In genomic region chr11:69763551-69763950, GRCm38 (mm10) we compare ENCODE assay signal across 17 mouse cellular contexts. TPM values are rescaled to one million over a fixed set of nuclear protein-coding genes. Genes with fewer than 3 reads are reported as not detected.
A peak's percentile ranks its signal among the peaks of the same experiment; 100 is the strongest.
DNase-seq lines count a peak whose midpoint lies in the region; ATAC-seq and TF ChIP-seq lines count a peak whose summit lies in the region.
"Had no signal": no experiment of that assay in that cellular context is flagged by ENCODE, and none has a peak within 500 bp of the region (broad histone marks: within the 10 kb centered on the region; RNA-seq: fewer than 3 reads in every experiment).

No protein-coding gene starts in this region.

- no peaks in the 10 kb centered on the region for H3K9me3 ChIP-seq in lung, postnatal 0 days (ENCODE audit: low read length)
- no peaks in the 10 kb centered on the region for H3K9me3 ChIP-seq in CH12.LX (replicated peaks; ENCODE audit: low read length)
- H3K9me3 ChIP-seq: kidney, embryonic 15.5 days; limb, embryonic 13.5 days; stomach, embryonic 15.5 days had no signal

- WGBS in heart, adult 2 months: 77% methylated on average over 7 of the region's 7 CpGs
- WGBS in lung, postnatal 0 days: 73% methylated on average over 7 of the region's 7 CpGs

- no peaks in the 10 kb centered on the region for H3K27me3 ChIP-seq in heart, adult 2 months (ENCODE audit: control insufficient read depth, insufficient read depth, low read length)
- no peaks in the 10 kb centered on the region for H3K27me3 ChIP-seq in lung, postnatal 0 days (replicated peaks; ENCODE audit: insufficient read depth, low read length)
- H3K27me3 ChIP-seq in CH12.LX (replicated peaks): peaks cover 4% of the 10 kb centered on the region
- H3K27me3 ChIP-seq: kidney, embryonic 15.5 days; limb, embryonic 13.5 days; stomach, embryonic 15.5 days had no signal

- H3K4me2 ChIP-seq in lung, postnatal 0 days (replicated peaks; ENCODE audit: low read depth, low read length): no peak overlapping the region
- H3K4me2 ChIP-seq in CH12.LX (ENCODE audit: insufficient read depth, low read depth, poor library complexity, severe bottlenecking): no peak overlapping the region
- H3K4me2 ChIP-seq: kidney, embryonic 15.5 days; limb, embryonic 13.5 days; stomach, embryonic 15.5 days had no signal

- H3K4me3 ChIP-seq in heart, adult 2 months: no peak overlapping the region
- H3K4me3 ChIP-seq in lung, postnatal 0 days (ENCODE audit: low read depth, low read length): no peak overlapping the region
- H3K4me3 ChIP-seq in CH12.LX (replicated peaks in 1 of 3; ENCODE audit: low read depth in 2 of 3, low read length in 2 of 3, poor library complexity in 1 of 3): no peak overlapping the region
- H3K4me3 ChIP-seq: kidney, embryonic 15.5 days; limb, embryonic 13.5 days; stomach, embryonic 15.5 days had no signal

- no peaks in the 10 kb centered on the region for H3K36me3 ChIP-seq in heart, adult 2 months (ENCODE audit: control insufficient read depth, insufficient read depth, low read length)
- no peaks in the 10 kb centered on the region for H3K36me3 ChIP-seq in lung, postnatal 0 days (ENCODE audit: insufficient read depth, low read length)
- no peaks in the 10 kb centered on the region for H3K36me3 ChIP-seq in CH12.LX (replicated peaks in 1 of 2; ENCODE audit: control insufficient read depth in 1 of 2, insufficient read depth in 1 of 2, low read length in 1 of 2)
- H3K36me3 ChIP-seq: kidney, embryonic 15.5 days; limb, embryonic 13.5 days; stomach, embryonic 15.5 days had no signal

- in situ Hi-C loops in CH12.LX (cut with MboI; ENCODE audit: low pct_ligation_motif_present, low pct_unique_long_range_greater_than_20kb, low sequenced_read_pairs): no loop called here

- no peak overlapping the region for H3K27ac ChIP-seq in heart, adult 2 months
- H3K27ac ChIP-seq in lung, postnatal 0 days (ENCODE audit: low read length): no peak overlapping the region
- H3K27ac ChIP-seq in CH12.LX (ENCODE audit: insufficient read depth, low read depth): no peak overlapping the region
- H3K27ac ChIP-seq: kidney, embryonic 15.5 days; limb, embryonic 13.5 days; stomach, embryonic 15.5 days had no signal

- H3K79me2 ChIP-seq in heart, adult 2 months (replicated peaks; ENCODE audit: control insufficient read depth, insufficient read depth, low read length): no peaks in the 10 kb centered on the region; the same call in 1 of the 2 replicates
- H3K79me2 ChIP-seq in CH12.LX (replicated peaks; ENCODE audit: control insufficient read depth, extremely low read depth, insufficient read depth, poor library complexity, severe bottlenecking): no peaks in the 10 kb centered on the region; the same call in 1 of the 2 replicates

- ATAC-seq in lung, postnatal 0 days: no peak

- TF ChIP-seq POLR2A in heart, adult 2 months (IDR thresholded peaks at IDR 0.05; ENCODE audit: insufficient read depth, low read depth, low read length): no peak
- TF ChIP-seq POLR2A in CH12.LX (IDR thresholded peaks at IDR 0.05; ENCODE audit: low read depth, low read length): no peak

- peak; percentile 54 for TF ChIP-seq RAD21 in CH12.LX (IDR thresholded peaks at IDR 0.05; ENCODE audit: low read depth, low read length)

- no peak overlapping the region for H3K9ac ChIP-seq in heart, adult 2 months (ENCODE audit: low read depth, low read length)
- no peak overlapping the region for H3K9ac ChIP-seq in lung, postnatal 0 days (replicated peaks; ENCODE audit: low read depth)
- no peak overlapping the region for H3K9ac ChIP-seq in CH12.LX (ENCODE audit: insufficient read depth, low read depth)
- H3K9ac ChIP-seq: kidney, embryonic 15.5 days; limb, embryonic 13.5 days; stomach, embryonic 15.5 days had no signal

- intact Hi-C loops in heart, adult 2 months (cut with DNase I): no loop called here

- dilution Hi-C loops in CH12.LX (cut with MboI; ENCODE audit: extremely low pct_ligation_motif_present, extremely low pct_unique_long_range_greater_than_20kb, low sequenced_read_pairs): no loop called here

- H3K4me1 ChIP-seq in heart, adult 2 months (ENCODE audit: control insufficient read depth, insufficient read depth, low read length): peaks cover 11% of the 10 kb centered on the region
- H3K4me1 ChIP-seq in lung, postnatal 0 days (ENCODE audit: insufficient read depth, low read depth, low read length): peaks cover 16% of the 10 kb centered on the region; the same call in 1 of the 2 replicates
- peaks cover 23 to 34% of the 10 kb centered on the region in 2 experiments for H3K4me1 ChIP-seq in CH12.LX (ENCODE audit: control insufficient read depth in 1 of 2, insufficient read depth in 2 of 2)

- no peak for TF ChIP-seq EP300 in heart, adult 2 months (IDR thresholded peaks at IDR 0.05; ENCODE audit: insufficient read depth, low read depth, low read length)
- no peak for TF ChIP-seq EP300 in lung, postnatal 0 days (IDR thresholded peaks at IDR 0.05)
- TF ChIP-seq EP300 in CH12.LX (IDR thresholded peaks at IDR 0.05; ENCODE audit: low read length): no peak

- DNase-seq in heart, adult 2 months: no peak
- no peak for DNase-seq in heart, adult 8-10 months (ENCODE audit: low spot score)
- no peak for DNase-seq in lung, postnatal 0 days (ENCODE audit: low spot score)
- no peak for DNase-seq in lung, postnatal 10 days
- DNase-seq in CH12.LX (ENCODE audit: extremely low read depth): no peak
- peak; percentile 52 for DNase-seq in induced T-regulatory cell, adult 2 months (ENCODE audit: low read depth)
- DNase-seq in urinary bladder, adult 2 months (ENCODE audit: low spot score): no peak
- no peak for DNase-seq in gastrocnemius, adult 8-10 months (ENCODE audit: low spot score in 2 of 2)
- DNase-seq: adrenal gland, postnatal 10 days; heart, adult 11 months; right cerebral cortex, adult 18-20 months had no signal

- peak; percentile 46 for TF ChIP-seq CTCF in heart, adult 2 months (IDR thresholded peaks at IDR 0.05)
- peak; percentile 55 for TF ChIP-seq CTCF in lung, postnatal 0 days (IDR thresholded peaks at IDR 0.05)
- TF ChIP-seq CTCF in CH12.LX (conservative IDR thresholded peaks at IDR 0.05 in 1 of 2, IDR thresholded peaks at IDR 0.05 in 1 of 2; ENCODE audit: low read depth in 2 of 2, low read length in 2 of 2): peak in 1 of 2 experiments; percentile 65; a peak in 2 of 4 replicates

TF ChIP-seq in CH12.LX, 34 proteins besides CTCF, POLR2A, EP300 and RAD21:
- TF ChIP-seq JUND (conservative IDR thresholded peaks at IDR 0.05; ENCODE audit: low read depth, low read length) (0 out of 2 replicates have a peak, but pooled peaks have one; percentile 20), IRF4 (IDR thresholded peaks at IDR 0.05; ENCODE audit: low read depth, low read length) (no peak), SMC3 (IDR thresholded peaks at IDR 0.05; ENCODE audit: low read depth, low read length) (peak; percentile 54), BHLHE40 (IDR thresholded peaks at IDR 0.05; ENCODE audit: low read depth, low read length) (no peak)

RNA-seq across cellular contexts. Expression of gene Slc35g3, which starts 1.8 kb away (rescaled TPM):
- not detected for total RNA-seq in heart, adult 2 months (2021)
- 0.35 TPM in 1 of 2 replicates, not detected in the other for polyA plus RNA-seq in heart, adult 2 months (2012; rRNA removed)
- not detected for total RNA-seq in heart, adult 8-10 months (2022)
- polyA plus RNA-seq in lung, postnatal 0 days (2015; fragmentation: Nextera tagmentation; extraction: Ambion mirVana): 1.0 TPM in 2 replicates
- total RNA-seq in CH12.LX (2012; rRNA removed): not detected in 2 replicates
- total RNA-seq in CH12.LX (2014; rRNA removed): not detected in 2 replicates
- not detected in 2 replicates for polyA plus RNA-seq in CH12.LX (2012; ENCODE audit: insufficient read length, low read depth)
- polyA plus RNA-seq in urinary bladder, adult 2 months (2012; rRNA removed): 0.07 TPM in 1 of 2 replicates, not detected in the other
- not detected for total RNA-seq in gastrocnemius, adult 8-10 months (2022)
- total RNA-seq: adrenal gland, postnatal 10 days; hematopoietic stem cell, adult 5-6 weeks; megakaryocyte-erythroid progenitor cell, adult 5-6 weeks had no signal
- polyA plus RNA-seq: embryonic facial prominence, embryonic 14.5 days; limb, embryonic 13.5 days had no signal

RNA-seq across cellular contexts. Expression of gene Zbtb4, which starts 2.2 kb away (rescaled TPM):
- total RNA-seq in heart, adult 2 months (2021): 10 to 100 TPM; 42.9 to 47.9 TPM
- 19.8 and 25.4 TPM in 2 replicates for polyA plus RNA-seq in heart, adult 2 months (2012; rRNA removed)
- total RNA-seq in heart, adult 8-10 months (2022): 10 to 100 TPM; 43.7 to 52.4 (median 49.3) TPM
- 6.6 and 7.6 TPM in 2 replicates for polyA plus RNA-seq in lung, postnatal 0 days (2015; fragmentation: Nextera tagmentation; extraction: Ambion mirVana)
- 3.4 TPM in 2 replicates for total RNA-seq in CH12.LX (2012; rRNA removed)
- 0.75 and 0.77 TPM in 2 replicates for total RNA-seq in CH12.LX (2014; rRNA removed)
- 2.3 and 3.0 TPM in 2 replicates for polyA plus RNA-seq in CH12.LX (2012; ENCODE audit: insufficient read length, low read depth)
- 35.6 and 46.1 TPM in 2 replicates for polyA plus RNA-seq in urinary bladder, adult 2 months (2012; rRNA removed)
- 10 to 100 TPM; 35.6 to 40.3 (median 38.5) TPM for total RNA-seq in gastrocnemius, adult 8-10 months (2022)

RNA-seq across cellular contexts. Expression of gene Polr2a, which starts 5.1 kb away (rescaled TPM):
- 10 to 100 TPM; 25.3 to 30.4 TPM for total RNA-seq in heart, adult 2 months (2021)
- polyA plus RNA-seq in heart, adult 2 months (2012; rRNA removed): 15.6 and 20.2 TPM in 2 replicates
- 10 to 100 TPM; 28.5 to 35.7 (median 32.9) TPM for total RNA-seq in heart, adult 8-10 months (2022)
- polyA plus RNA-seq in lung, postnatal 0 days (2015; fragmentation: Nextera tagmentation; extraction: Ambion mirVana): 14.0 and 15.3 TPM in 2 replicates
- total RNA-seq in CH12.LX (2012; rRNA removed): 44.5 and 45.0 TPM in 2 replicates
- 10.3 and 14.8 TPM in 2 replicates for total RNA-seq in CH12.LX (2014; rRNA removed)
- polyA plus RNA-seq in CH12.LX (2012; ENCODE audit: insufficient read length, low read depth): 137 and 162 TPM in 2 replicates
- 9.4 and 24.4 TPM in 2 replicates for polyA plus RNA-seq in urinary bladder, adult 2 months (2012; rRNA removed)
- 10 to 100 TPM; 27.8 to 38.4 (median 35.3) TPM for total RNA-seq in gastrocnemius, adult 8-10 months (2022)

RNA-seq across cellular contexts. Expression of gene Chrnb1, which starts 32.2 kb away (rescaled TPM):
- 1 to 10 TPM; 4.1 TPM for total RNA-seq in heart, adult 2 months (2021)
- 10.3 and 16.4 TPM in 2 replicates for polyA plus RNA-seq in heart, adult 2 months (2012; rRNA removed)
- total RNA-seq in heart, adult 8-10 months (2022): 1 to 10 TPM; 2.2 to 4.3 (median 3.8) TPM
- 15.6 and 16.2 TPM in 2 replicates for polyA plus RNA-seq in lung, postnatal 0 days (2015; fragmentation: Nextera tagmentation; extraction: Ambion mirVana)
- 2.1 and 2.2 TPM in 2 replicates for total RNA-seq in CH12.LX (2012; rRNA removed)
- total RNA-seq in CH12.LX (2014; rRNA removed): 1.9 TPM in 2 replicates
- 5.9 and 6.6 TPM in 2 replicates for polyA plus RNA-seq in CH12.LX (2012; ENCODE audit: insufficient read length, low read depth)
- 15.6 and 25.0 TPM in 2 replicates for polyA plus RNA-seq in urinary bladder, adult 2 months (2012; rRNA removed)
- total RNA-seq in gastrocnemius, adult 8-10 months (2022): 10 to 100 TPM; 25.2 to 33.8 (median 28.9) TPM

RNA-seq across cellular contexts. Expression of gene Fgf11, which starts 38.1 kb away (rescaled TPM):
- total RNA-seq in heart, adult 2 months (2021): 1 to 10 TPM; 1.9 to 2.5 TPM
- 3.3 and 4.3 TPM in 2 replicates for polyA plus RNA-seq in heart, adult 2 months (2012; rRNA removed)
- 1 to 10 TPM; 2.1 to 3.3 (median 2.6) TPM for total RNA-seq in heart, adult 8-10 months (2022)
- polyA plus RNA-seq in lung, postnatal 0 days (2015; fragmentation: Nextera tagmentation; extraction: Ambion mirVana): 0.57 and 0.95 TPM in 2 replicates
- total RNA-seq in CH12.LX (2012; rRNA removed) (0.92 and 0.93 TPM in 2 replicates), CH12.LX (2014; rRNA removed) (1.6 and 1.8 TPM in 2 replicates)
- polyA plus RNA-seq in CH12.LX (2012; ENCODE audit: insufficient read length, low read depth): 3.7 and 3.9 TPM in 2 replicates
- polyA plus RNA-seq in urinary bladder, adult 2 months (2012; rRNA removed): 6.3 and 7.2 TPM in 2 replicates
- total RNA-seq in gastrocnemius, adult 8-10 months (2022): 1 to 10 TPM; 2.5 to 5.8 (median 4.0) TPM

Comparison
In these comparisons a context has a peak if more than half of its experiments do, and no peak if none do; other contexts are left out.
1. RNA of gene Zbtb4, which starts 2.2 kb away (total RNA-seq): 43.7 to 52.4 TPM in heart, adult 8-10 months, 42.9 to 47.9 TPM in heart, adult 2 months and 35.6 to 40.3 TPM in gastrocnemius, adult 8-10 months; 0.75 to 3.4 TPM in CH12.LX; every median in the first group is over 4 times any median in the second.